Mouse (Mus musculus): ENCODE results near the gene Rbbp5. TPM values are rescaled to one million over a fixed set of nuclear protein-coding genes. Genes with fewer than 3 reads are reported as not detected.
A peak's percentile ranks its signal among the peaks of the same experiment; 100 is the strongest.
"Not testable (repeated sequence)": the region's sequence is repeated elsewhere in the genome, so short reads cannot be mapped to it uniquely, and the experiment has no call there.

Rbbp5 gene
- polyA plus RNA-seq, 1 experiment from 2014 or later: 14.5 TPM

DNA sequence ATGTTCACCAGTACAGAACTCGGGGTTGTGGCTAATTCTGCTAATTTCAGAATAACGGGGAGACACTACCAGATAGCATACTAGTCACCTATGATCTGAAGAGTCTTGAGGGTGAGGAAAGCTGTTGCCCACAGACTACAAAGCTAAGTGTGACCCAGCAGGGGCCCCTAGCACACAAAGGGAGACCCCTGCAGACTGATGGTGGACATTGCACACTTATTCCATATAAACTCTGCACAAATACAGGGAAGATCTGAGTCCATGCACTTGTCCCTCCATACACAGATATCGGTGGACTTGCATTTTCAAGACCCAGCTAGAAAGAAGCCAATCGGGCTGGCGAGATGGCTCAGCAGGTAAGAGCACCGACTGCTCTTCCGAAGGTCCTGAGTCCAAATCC lies 7.6 kb upstream of the Rbbp5 start:
- Histone ChIP-seq H3K36me3 (ENCODE audit: control insufficient read depth, insufficient read depth) (peaks cover 11% of the 10 kb centered on the region; the same call in 1 of the 2 replicates), H3K9me3 (ENCODE audit: control insufficient read depth) (no peaks in the 10 kb centered on the region), H3K9ac (ENCODE audit: low read depth, low read length) (no peak overlapping the region), H3K4me2 (replicated peaks; ENCODE audit: low read depth) (no peak overlapping the region), H3K27me3 (replicated peaks; ENCODE audit: control insufficient read depth, insufficient read depth, low read length) (no peaks in the 10 kb centered on the region), H3K4me3 (ENCODE audit: low read depth, low read length) (no peak overlapping the region), H3K4me1 (replicated peaks; ENCODE audit: control insufficient read depth, insufficient read depth, low read length) (no peaks in the 10 kb centered on the region), H3K27ac (ENCODE audit: low read depth, low read length) (no peak overlapping the region)
- TF ChIP-seq CTCF (IDR thresholded peaks at IDR 0.05; ENCODE audit: low read depth): peak; percentile 27
- ATAC-seq: no peak
- 93% methylated on average over 7 of the region's 7 CpGs for WGBS

GRCm38 (mm10) chr1:132470031-132470430 lies 7.1 kb upstream of the Rbbp5 start:
- not testable (repeated sequence) for H3K4me1 ChIP-seq (replicated peaks; ENCODE audit: control insufficient read depth, insufficient read depth, low read length); H3K4me2 ChIP-seq (replicated peaks; ENCODE audit: low read depth); ATAC-seq; H3K27ac ChIP-seq (ENCODE audit: low read depth, low read length); H3K9me3 ChIP-seq (ENCODE audit: control insufficient read depth); H3K9ac ChIP-seq (ENCODE audit: low read depth, low read length); H3K27me3 ChIP-seq (replicated peaks; ENCODE audit: control insufficient read depth, insufficient read depth, low read length); H3K36me3 ChIP-seq (ENCODE audit: control insufficient read depth, insufficient read depth); H3K4me3 ChIP-seq (ENCODE audit: low read depth, low read length)
- 79% methylated on average over 1 of the region's 1 CpGs for WGBS

DNA sequence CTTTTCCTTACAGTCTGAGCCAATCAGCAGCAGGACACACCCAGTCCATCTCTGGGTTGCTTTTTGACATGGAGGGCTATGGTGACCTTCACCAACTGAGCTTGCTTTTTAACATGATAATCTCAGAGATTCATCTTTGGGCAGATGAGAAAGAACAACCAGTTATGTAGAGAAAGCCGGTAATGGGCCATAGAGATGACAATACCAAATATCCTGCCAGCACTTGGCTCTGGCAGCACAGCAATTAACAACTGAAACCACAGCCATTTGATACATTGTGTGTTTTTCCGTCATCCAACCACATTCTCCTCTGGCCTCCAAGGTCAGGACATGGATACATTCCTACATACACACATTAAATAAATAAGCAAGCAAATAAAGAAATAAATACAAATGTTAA lies 6.1 kb upstream of the Rbbp5 start:
- 91% methylated on average over 2 of the region's 2 CpGs for WGBS
- H3K4me1 ChIP-seq (replicated peaks; ENCODE audit: control insufficient read depth, insufficient read depth, low read length): no peaks in the 10 kb centered on the region
- no peaks in the 10 kb centered on the region for H3K27me3 ChIP-seq (replicated peaks; ENCODE audit: control insufficient read depth, insufficient read depth, low read length)
- no peaks in the 10 kb centered on the region for H3K9me3 ChIP-seq (ENCODE audit: control insufficient read depth)
- no peaks in the 10 kb centered on the region for H3K36me3 ChIP-seq (ENCODE audit: control insufficient read depth, insufficient read depth)
- H3K4me3 ChIP-seq (ENCODE audit: low read depth, low read length): no peak overlapping the region
- no peak for TF ChIP-seq CTCF (IDR thresholded peaks at IDR 0.05; ENCODE audit: low read depth)
- no peak for ATAC-seq
- H3K9ac ChIP-seq (ENCODE audit: low read depth, low read length): no peak overlapping the region
- no peak overlapping the region for H3K27ac ChIP-seq (ENCODE audit: low read depth, low read length)
- H3K4me2 ChIP-seq (replicated peaks; ENCODE audit: low read depth): no peak overlapping the region

DNA sequence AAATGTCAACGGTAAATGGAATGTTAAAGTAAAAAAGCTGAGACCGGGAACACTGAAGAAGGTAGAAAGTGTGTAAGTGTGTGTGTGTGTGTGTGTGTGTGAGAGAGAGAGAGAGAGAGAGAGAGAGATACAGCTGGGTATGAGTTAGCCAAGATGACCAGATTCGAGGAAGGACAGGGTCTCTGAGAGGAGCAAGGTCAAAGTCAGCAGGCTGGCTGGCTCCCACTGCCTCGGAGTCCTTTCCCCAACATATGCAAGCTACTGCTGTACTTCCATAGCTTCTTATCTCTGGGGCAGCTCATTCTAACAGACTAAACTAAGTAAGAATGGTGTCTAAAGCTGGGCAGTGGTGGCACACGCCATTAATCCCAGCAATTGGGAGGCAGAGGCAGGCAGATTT lies 5.7 kb upstream of the Rbbp5 start:
- Histone ChIP-seq H3K9me3 (ENCODE audit: control insufficient read depth) (no peaks in the 10 kb centered on the region), H3K27me3 (replicated peaks; ENCODE audit: control insufficient read depth, insufficient read depth, low read length) (no peaks in the 10 kb centered on the region), H3K4me2 (replicated peaks; ENCODE audit: low read depth) (no peak overlapping the region), H3K4me3 (ENCODE audit: low read depth, low read length) (no peak overlapping the region), H3K27ac (ENCODE audit: low read depth, low read length) (no peak overlapping the region), H3K4me1 (replicated peaks; ENCODE audit: control insufficient read depth, insufficient read depth, low read length) (peaks cover 3% of the 10 kb centered on the region; the same call in 1 of the 2 replicates), H3K36me3 (ENCODE audit: control insufficient read depth, insufficient read depth) (no peaks in the 10 kb centered on the region), H3K9ac (ENCODE audit: low read depth, low read length) (no peak overlapping the region)
- ATAC-seq: no peak
- TF ChIP-seq CTCF (IDR thresholded peaks at IDR 0.05; ENCODE audit: low read depth): no peak
- 89% methylated on average over 5 of the region's 5 CpGs for WGBS

GRCm38 (mm10) chr1:132472537-132472936 lies 4.6 kb upstream of the Rbbp5 start:
- peaks cover 5% of the 10 kb centered on the region; the same call in 1 of the 2 replicates for H3K4me1 ChIP-seq (replicated peaks; ENCODE audit: control insufficient read depth, insufficient read depth, low read length)
- H3K4me3 ChIP-seq (ENCODE audit: low read depth, low read length): no peak overlapping the region
- H3K27ac ChIP-seq (ENCODE audit: low read depth, low read length): no peak overlapping the region
- H3K36me3 ChIP-seq (ENCODE audit: control insufficient read depth, insufficient read depth): no peaks in the 10 kb centered on the region
- H3K4me2 ChIP-seq (replicated peaks; ENCODE audit: low read depth): no peak overlapping the region
- H3K9me3 ChIP-seq (ENCODE audit: control insufficient read depth): no peaks in the 10 kb centered on the region
- no peak for ATAC-seq
- H3K9ac ChIP-seq (ENCODE audit: low read depth, low read length): no peak overlapping the region
- TF ChIP-seq CTCF (IDR thresholded peaks at IDR 0.05; ENCODE audit: low read depth): peak; percentile 58
- H3K27me3 ChIP-seq (replicated peaks; ENCODE audit: control insufficient read depth, insufficient read depth, low read length): no peaks in the 10 kb centered on the region
- 57% methylated on average over 5 of the region's 5 CpGs for WGBS

GRCm38 (mm10) chr1:132474496-132474895 lies 2.7 kb upstream of the Rbbp5 start:
- TF ChIP-seq CTCF (IDR thresholded peaks at IDR 0.05; ENCODE audit: low read depth): no peak
- no peaks in the 10 kb centered on the region for H3K27me3 ChIP-seq (replicated peaks; ENCODE audit: control insufficient read depth, insufficient read depth, low read length)
- H3K4me2 ChIP-seq (replicated peaks; ENCODE audit: low read depth): no peak overlapping the region
- H3K9ac ChIP-seq (ENCODE audit: low read depth, low read length): no peak overlapping the region
- WGBS: 78% methylated on average over 1 of the region's 1 CpGs
- peaks cover 5% of the 10 kb centered on the region; the same call in 1 of the 2 replicates for H3K4me1 ChIP-seq (replicated peaks; ENCODE audit: control insufficient read depth, insufficient read depth, low read length)
- H3K9me3 ChIP-seq (ENCODE audit: control insufficient read depth): no peaks in the 10 kb centered on the region
- no peaks in the 10 kb centered on the region for H3K36me3 ChIP-seq (ENCODE audit: control insufficient read depth, insufficient read depth)
- H3K27ac ChIP-seq (ENCODE audit: low read depth, low read length): no peak overlapping the region
- ATAC-seq: no peak
- no peak overlapping the region for H3K4me3 ChIP-seq (ENCODE audit: low read depth, low read length)

DNA sequence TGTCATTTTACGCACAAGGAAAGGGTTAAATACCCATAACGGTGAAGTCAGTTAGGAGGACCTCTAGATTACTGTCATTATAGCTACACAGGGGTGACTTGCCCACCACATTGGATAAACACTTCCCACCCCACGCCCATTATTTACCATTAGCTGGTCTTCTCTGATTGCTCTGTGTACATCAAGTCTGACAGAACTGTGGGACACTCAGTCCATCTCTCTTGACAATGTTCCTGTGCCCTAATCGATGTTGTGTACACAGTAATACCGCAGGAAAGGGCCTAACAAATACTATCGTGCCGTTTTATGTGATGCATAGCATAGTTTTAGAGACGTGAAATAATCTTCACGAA lies 614 bp upstream of the Rbbp5 start:
- H3K27me3 ChIP-seq (replicated peaks; ENCODE audit: control insufficient read depth, insufficient read depth, low read length): no peaks in the 10 kb centered on the region
- 2% methylated on average over 9 of the region's 9 CpGs for WGBS
- peak; percentile 12; the same call in 1 of the 2 replicates for ATAC-seq
- H3K9me3 ChIP-seq (ENCODE audit: control insufficient read depth): no peaks in the 10 kb centered on the region
- 0 out of 2 replicates have a peak overlapping the region, but pooled peaks have one; percentile 15 for H3K27ac ChIP-seq (ENCODE audit: low read depth, low read length)
- peak overlapping the region; percentile 88 for H3K4me3 ChIP-seq (ENCODE audit: low read depth, low read length)
- H3K4me1 ChIP-seq (replicated peaks; ENCODE audit: control insufficient read depth, insufficient read depth, low read length): peaks cover 5% of the 10 kb centered on the region; the same call in 1 of the 2 replicates
- no peaks in the 10 kb centered on the region for H3K36me3 ChIP-seq (ENCODE audit: control insufficient read depth, insufficient read depth)
- peak overlapping the region; percentile 73 for H3K9ac ChIP-seq (ENCODE audit: low read depth, low read length)
- no peak for TF ChIP-seq CTCF (IDR thresholded peaks at IDR 0.05; ENCODE audit: low read depth)
- peak overlapping the region; percentile 79 for H3K4me2 ChIP-seq (replicated peaks; ENCODE audit: low read depth)
